Mouse (Mus musculus): Measurements from ENCODE around the gene Slc16a6. TPM values are rescaled to one million over a fixed set of nuclear protein-coding genes. Genes with fewer than 3 reads are reported as not detected.
A peak's percentile ranks its signal among the peaks of the same experiment; 100 is the strongest.
"Not testable (repeated sequence)": the region's sequence is repeated elsewhere in the genome, so short reads cannot be mapped to it uniquely, and the experiment has no call there.

The Slc16a6 gene
- polyA plus RNA-seq, 1 experiment, result 50.4 TPM

GRCm38 (mm10) chr11:109504977-109505376 is 31.6 kb upstream of the Slc16a6 start:
- 88% methylated on average over 9 of the region's 9 CpGs for WGBS
- H3K4me3 ChIP-seq (replicated peaks; ENCODE audit: control insufficient read depth, low read depth, low read length), result no peak overlapping the region
- no peak for TF ChIP-seq POLR2A (IDR thresholded peaks at IDR 0.05; ENCODE audit: borderline replicate concordance, control insufficient read depth, low read depth, low read length)
- no peak for TF ChIP-seq CTCF (IDR thresholded peaks at IDR 0.05; ENCODE audit: control insufficient read depth, insufficient read depth, low read length)

GRCm38 (mm10) chr11:109500206-109500605 is 26.8 kb upstream of the Slc16a6 start:
- Histone ChIP-seq H3K27ac (ENCODE audit: control insufficient read depth, insufficient read depth, low read depth, low read length, poor library complexity) (no peak overlapping the region), H3K4me3 (replicated peaks; ENCODE audit: control insufficient read depth, low read depth, low read length) (no peak overlapping the region), H3K4me1 (ENCODE audit: control insufficient read depth, insufficient read depth, low read length) (peaks cover 10% of the 10 kb centered on the region)
- TF ChIP-seq POLR2A (IDR thresholded peaks at IDR 0.05; ENCODE audit: borderline replicate concordance, control insufficient read depth, low read depth, low read length), result no peak
- TF ChIP-seq CTCF (IDR thresholded peaks at IDR 0.05; ENCODE audit: control insufficient read depth, insufficient read depth, low read length), result no peak
- WGBS, result 84% methylated on average over 5 of the region's 5 CpGs

More at GRCm38 (mm10) chr11:109504977-109505376, 31.6 kb upstream of the Slc16a6 start:
- no peak overlapping the region for H3K27ac ChIP-seq (ENCODE audit: control insufficient read depth, insufficient read depth, low read depth, low read length, poor library complexity)
- H3K4me1 ChIP-seq (ENCODE audit: control insufficient read depth, insufficient read depth, low read length), result peaks cover 1% of the 10 kb centered on the region; the same call in 1 of the 2 replicates

DNA sequence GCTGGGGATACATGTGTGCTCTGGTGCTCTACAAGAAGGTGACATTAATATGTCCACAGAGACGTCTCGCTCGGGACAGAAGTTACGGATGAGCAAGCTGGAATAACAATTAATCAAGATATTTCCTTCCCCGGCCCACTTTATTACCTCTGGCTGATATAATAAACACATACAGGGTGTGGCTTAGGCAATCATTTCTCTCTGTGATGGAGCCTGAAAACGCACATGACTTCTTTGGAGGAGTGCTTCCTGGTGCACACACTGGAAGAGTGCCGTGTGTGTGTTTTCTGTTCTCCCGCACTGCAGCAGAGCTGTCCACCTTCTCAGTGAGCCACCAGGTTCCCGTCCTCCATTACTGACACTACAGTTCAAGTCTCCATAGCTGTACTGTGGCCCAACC is 24.6 kb upstream of the Slc16a6 start:
- TF ChIP-seq CTCF (IDR thresholded peaks at IDR 0.05; ENCODE audit: control insufficient read depth, insufficient read depth, low read length) (no peak), POLR2A (IDR thresholded peaks at IDR 0.05; ENCODE audit: borderline replicate concordance, control insufficient read depth, low read depth, low read length) (no peak)
- Histone ChIP-seq H3K27ac (ENCODE audit: control insufficient read depth, insufficient read depth, low read depth, low read length, poor library complexity) (no peak overlapping the region), H3K4me1 (ENCODE audit: control insufficient read depth, insufficient read depth, low read length) (peaks cover 13% of the 10 kb centered on the region), H3K4me3 (replicated peaks; ENCODE audit: control insufficient read depth, low read depth, low read length) (no peak overlapping the region)
- WGBS, result 55% methylated on average over 9 of the region's 9 CpGs

DNA sequence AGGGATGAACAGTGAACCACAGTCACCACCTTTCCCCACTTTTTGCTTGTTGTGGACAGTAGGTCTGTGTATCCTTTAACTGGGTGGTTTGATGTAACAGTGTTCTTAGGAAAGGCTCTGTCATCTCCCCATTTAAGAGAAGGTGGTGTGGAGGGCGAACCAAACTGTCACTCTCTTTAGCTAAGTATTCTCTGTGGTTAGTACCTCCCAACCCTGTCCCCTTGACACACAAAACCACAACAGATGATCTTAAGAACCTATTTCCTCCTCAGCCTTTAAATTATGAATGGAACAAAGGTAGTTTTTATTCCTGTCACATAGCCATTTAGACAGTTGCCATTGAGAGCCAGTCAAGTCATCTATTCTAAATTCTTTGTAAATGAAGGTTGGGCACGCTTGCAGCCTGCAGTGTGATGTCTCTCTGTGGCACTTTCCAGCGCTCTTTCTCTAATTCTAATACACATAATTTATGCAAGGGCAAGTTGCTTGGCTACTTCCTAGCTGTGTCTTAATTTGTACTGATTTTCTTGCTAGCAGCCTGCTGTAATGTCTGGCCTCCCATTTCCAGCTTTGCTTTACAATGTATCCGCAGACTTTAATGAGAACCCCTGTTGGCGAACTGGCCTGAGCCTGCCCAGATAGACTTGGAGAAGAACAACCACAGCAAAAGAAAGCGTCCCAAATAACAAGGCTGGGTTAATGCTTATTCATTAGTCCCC is 23.8 kb upstream of the Slc16a6 start:
- WGBS, result 43% methylated on average over 6 of the region's 6 CpGs

DNA sequence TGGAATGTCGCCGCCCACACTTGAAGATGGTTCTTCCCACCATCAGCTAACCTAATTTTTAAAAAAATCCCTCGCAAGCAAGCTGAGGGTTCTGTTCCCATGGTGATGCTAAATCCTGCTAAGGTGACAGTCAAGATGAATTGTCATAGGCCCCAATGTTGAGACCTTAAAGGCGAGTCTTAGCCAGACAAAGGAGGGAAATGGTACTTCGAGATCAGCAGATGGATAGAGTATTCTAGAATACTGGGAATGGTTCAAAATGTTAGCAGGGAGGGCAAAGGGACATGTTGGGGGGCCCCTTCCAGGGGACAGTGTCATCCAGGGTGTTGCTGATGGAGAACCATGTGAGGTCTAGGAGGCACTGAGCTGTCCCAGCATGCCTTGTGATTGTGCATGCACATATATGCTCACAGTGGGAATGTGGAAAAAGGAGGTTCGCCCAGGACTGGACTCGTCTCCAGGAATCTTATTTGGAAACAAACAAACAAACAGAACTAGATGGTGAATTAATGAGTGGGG is 23.1 kb upstream of the Slc16a6 start:
- H3K4me1 ChIP-seq (ENCODE audit: control insufficient read depth, insufficient read depth, low read length), result peaks cover 13% of the 10 kb centered on the region
- 43% methylated on average over 7 of the region's 7 CpGs for WGBS
- peak overlapping the region; percentile 73 for H3K27ac ChIP-seq (ENCODE audit: control insufficient read depth, insufficient read depth, low read depth, low read length, poor library complexity)

More for the DNA sequence above, 23.8 kb upstream of the Slc16a6 start:
- Histone ChIP-seq H3K4me1 (ENCODE audit: control insufficient read depth, insufficient read depth, low read length) (peaks cover 13% of the 10 kb centered on the region), H3K4me3 (replicated peaks; ENCODE audit: control insufficient read depth, low read depth, low read length) (no peak overlapping the region), H3K27ac (ENCODE audit: control insufficient read depth, insufficient read depth, low read depth, low read length, poor library complexity) (no peak overlapping the region)
- no peak for TF ChIP-seq CTCF (IDR thresholded peaks at IDR 0.05; ENCODE audit: control insufficient read depth, insufficient read depth, low read length)
- TF ChIP-seq POLR2A (IDR thresholded peaks at IDR 0.05; ENCODE audit: borderline replicate concordance, control insufficient read depth, low read depth, low read length), result no peak

DNA sequence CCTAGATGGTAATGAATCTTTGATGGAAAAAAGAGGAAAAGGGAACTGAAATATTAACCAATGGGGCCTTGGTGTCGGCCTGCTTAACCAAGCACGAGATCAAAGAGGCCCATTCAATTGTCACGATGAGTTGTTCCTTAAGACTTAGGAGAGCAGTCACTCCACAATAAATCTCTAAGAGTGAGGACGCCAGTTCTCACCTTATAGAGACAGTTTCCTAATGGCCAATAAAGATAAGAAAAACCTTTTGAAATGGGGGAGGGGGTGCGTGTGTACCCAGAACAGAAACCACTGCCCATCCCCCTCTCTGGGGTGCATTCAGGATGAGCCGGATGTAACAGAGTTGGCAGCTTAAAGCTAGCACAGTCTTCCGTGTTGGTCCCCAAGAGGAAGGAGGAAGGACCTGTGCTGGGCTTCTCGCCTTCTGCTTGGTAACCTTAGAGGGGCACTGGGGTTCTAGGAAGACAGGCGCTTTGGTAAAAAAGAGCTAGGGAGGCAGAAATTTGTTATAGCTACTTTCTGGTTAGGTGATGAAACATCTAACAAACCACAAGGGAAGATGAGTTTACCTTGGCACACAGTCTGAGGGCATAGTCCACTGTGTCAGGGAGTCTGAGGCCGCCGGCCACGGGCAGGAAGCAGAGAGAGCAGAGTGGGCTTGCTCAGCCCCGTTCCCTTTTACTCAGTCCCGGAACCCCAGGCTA is 22.5 kb upstream of the Slc16a6 start:
- Histone ChIP-seq H3K27ac (ENCODE audit: control insufficient read depth, insufficient read depth, low read depth, low read length, poor library complexity) (peak overlapping the region; percentile 73), H3K4me3 (replicated peaks; ENCODE audit: control insufficient read depth, low read depth, low read length) (no peak overlapping the region), H3K4me1 (ENCODE audit: control insufficient read depth, insufficient read depth, low read length) (peaks cover 13% of the 10 kb centered on the region)
- TF ChIP-seq POLR2A (IDR thresholded peaks at IDR 0.05; ENCODE audit: borderline replicate concordance, control insufficient read depth, low read depth, low read length) (no peak), CTCF (IDR thresholded peaks at IDR 0.05; ENCODE audit: control insufficient read depth, insufficient read depth, low read length) (no peak)
- 4% methylated on average over 14 of the region's 14 CpGs for WGBS

More for the DNA sequence above, 23.1 kb upstream of the Slc16a6 start:
- H3K4me3 ChIP-seq (replicated peaks; ENCODE audit: control insufficient read depth, low read depth, low read length), result no peak overlapping the region
- no peak for TF ChIP-seq CTCF (IDR thresholded peaks at IDR 0.05; ENCODE audit: control insufficient read depth, insufficient read depth, low read length)

DNA sequence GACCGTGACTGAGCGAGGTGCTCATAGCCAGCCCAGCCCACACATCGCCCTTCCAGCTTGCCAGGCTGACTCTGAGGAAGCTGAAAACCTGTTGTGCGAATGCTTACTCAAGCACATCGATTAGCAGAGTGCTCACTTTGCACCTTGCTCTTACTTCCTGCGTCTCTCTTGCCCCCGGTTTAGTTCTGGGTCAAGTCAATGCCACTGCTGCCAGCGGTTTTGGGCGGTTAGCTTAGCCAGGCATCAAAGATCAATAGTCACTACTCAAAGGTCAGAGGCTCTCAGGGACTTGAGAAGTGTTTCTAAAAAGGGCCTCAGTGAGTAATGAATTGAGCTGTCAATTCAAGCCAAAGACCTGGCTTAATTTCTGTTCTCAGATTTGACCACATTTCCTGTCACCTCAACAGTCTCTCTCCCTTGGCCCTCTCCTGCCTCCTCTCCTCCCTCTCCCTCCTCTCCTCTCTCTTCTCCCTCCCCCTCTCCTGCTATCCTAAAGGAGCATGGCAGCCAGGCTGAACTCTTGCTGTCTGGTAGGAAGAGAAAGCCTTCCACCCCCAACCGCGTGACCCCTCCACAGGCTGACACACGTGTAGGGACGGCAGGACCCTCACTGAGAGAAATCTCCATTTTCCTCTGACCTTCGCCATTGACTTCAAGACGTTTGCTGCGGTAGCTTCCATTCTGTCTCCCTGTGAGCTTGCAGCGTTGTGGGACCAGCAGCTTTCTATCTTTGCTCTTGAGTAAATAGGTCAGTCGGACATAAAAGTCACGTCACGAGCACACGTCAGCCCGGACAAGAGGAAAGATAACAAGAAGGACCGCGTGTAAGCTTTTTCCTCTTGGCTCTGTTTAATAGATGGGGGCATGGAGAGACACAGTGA is 21.7 kb upstream of the Slc16a6 start:
- Histone ChIP-seq H3K4me1 (ENCODE audit: control insufficient read depth, insufficient read depth, low read length) (peaks cover 13% of the 10 kb centered on the region), H3K4me3 (replicated peaks; ENCODE audit: control insufficient read depth, low read depth, low read length) (no peak overlapping the region), H3K27ac (ENCODE audit: control insufficient read depth, insufficient read depth, low read depth, low read length, poor library complexity) (peak overlapping the region; percentile 68)
- WGBS, result 44% methylated on average over 24 of the region's 24 CpGs
- no peak for TF ChIP-seq CTCF (IDR thresholded peaks at IDR 0.05; ENCODE audit: control insufficient read depth, insufficient read depth, low read length)
- no peak for TF ChIP-seq POLR2A (IDR thresholded peaks at IDR 0.05; ENCODE audit: borderline replicate concordance, control insufficient read depth, low read depth, low read length)

- not testable (repeated sequence) for H3K27ac ChIP-seq (ENCODE audit: control insufficient read depth, insufficient read depth, low read depth, low read length, poor library complexity); H3K4me3 ChIP-seq (replicated peaks; ENCODE audit: control insufficient read depth, low read depth, low read length)
- H3K4me1 ChIP-seq (ENCODE audit: control insufficient read depth, insufficient read depth, low read length), result peaks cover 12% of the 10 kb centered on the region; the same call in 1 of the 2 replicates
- WGBS, result 63% methylated on average over 8 of the region's 8 CpGs
These were observed 19.6 kb upstream of the Slc16a6 start for GRCm38 (mm10) chr11:109492847-109493464.

All from bone marrow, adult 2 months (tissue).